Mouse (Mus musculus) liver, embryonic 13.5 days (tissue): ENCODE measurements around the gene Ecel1. TPM values are rescaled to one million over a fixed set of nuclear protein-coding genes. Genes with fewer than 3 reads are reported as not detected.

Experiments
- ATAC-seq: fragments of 200-750 bp; cut with Nextera tagmentation; 2 replicates; pipeline ENCODE4 v1.8.0; 2017; ENCODE audit warnings: low read depth, mild to moderate bottlenecking, moderate number of reproducible peaks, moderate library complexity
- DNase-seq: peaks from one replicate; pipeline ENCODE4 v3.0.0; 2022
- H3K27ac ChIP-seq: fragments of 300-500 bp; sonication (generic); 2 replicates; pipeline ENCODE4 v1.5.1; 2015; ENCODE audit warnings: moderate library complexity, mild to moderate bottlenecking, inconsistent platforms
- H3K27me3 ChIP-seq: fragments of 300-500 bp; sonication (generic); 2 replicates; pipeline ENCODE4 v1.6.1; 2015; ENCODE audit warnings: mild to moderate bottlenecking, inconsistent platforms
- H3K36me3 ChIP-seq: fragments of 300-500 bp; sonication (generic); 2 replicates; pipeline ENCODE4 v1.6.1; 2015; ENCODE audit warnings: mild to moderate bottlenecking, inconsistent platforms
- H3K4me1 ChIP-seq: fragments of 300-500 bp; sonication (generic); replicated peaks from 2 replicates; pipeline ENCODE4 v1.6.1; 2015; ENCODE audit warnings: inconsistent platforms
- H3K4me2 ChIP-seq: fragments of 300-500 bp; sonication (generic); 2 replicates; pipeline ENCODE4 v1.6.1; 2015; ENCODE audit warnings: inconsistent platforms, mild to moderate bottlenecking, moderate library complexity
- H3K4me3 ChIP-seq: fragments of 300-500 bp; sonication (generic); replicated peaks from 2 replicates; pipeline ENCODE4 v1.5.1; 2015; ENCODE audit warnings: mild to moderate bottlenecking, inconsistent platforms
- H3K9ac ChIP-seq: fragments of 300-500 bp; sonication (generic); 2 replicates; pipeline ENCODE4 v1.6.1; 2015; ENCODE audit warnings: mild to moderate bottlenecking, inconsistent platforms
- H3K9me3 ChIP-seq: fragments of 300-500 bp; sonication (generic); replicated peaks from 2 replicates; pipeline ENCODE4 v1.6.1; 2016; ENCODE audit warnings: inconsistent platforms
- WGBS: fragments of 180-500 bp; shearing (Covaris S2); methylation state at CpG from one replicate; pipeline ENCODE4 v1.1.7; 2015; ENCODE audit not compliant: insufficient replicate concordance; 5-methylcytosine and 5-hydroxymethylcytosine counted together
- polyA plus RNA-seq: library from polyadenylated mRNA; unstranded; fragments of >200 nt; fragmentation: Nextera tagmentation; extraction: Ambion mirVana; gene quantifications from 2 replicates; pipeline ENCODE4 v1.2.1, GENCODE M21; 2015

The Ecel1 gene
- polyA plus RNA-seq, 1 experiment from 2014 or later: not detected

- ATAC-seq: 0 out of 2 replicates have a peak, but pooled peaks have one; percentile 26
- H3K27me3 ChIP-seq: peaks cover 18% of the 10 kb centered on the region
- peak; percentile 28 for DNase-seq
- peaks cover 2% of the 10 kb centered on the region; the same call in 1 of the 2 replicates for H3K4me1 ChIP-seq
- H3K9me3 ChIP-seq: no peaks in the 10 kb centered on the region
- peak overlapping the region; percentile 19; the same call in 1 of the 2 replicates for H3K4me2 ChIP-seq
- no peak overlapping the region for H3K9ac ChIP-seq
- WGBS: 14% methylated on average over 30 of the region's 30 CpGs
- H3K36me3 ChIP-seq: no peaks in the 10 kb centered on the region
- H3K4me3 ChIP-seq: no peak overlapping the region
- H3K27ac ChIP-seq: no peak overlapping the region
These were observed 57.9 kb downstream of the Ecel1 start for GRCm38 (mm10) chr1:87098358-87098975.

Other genes with a start within 250 kb of the Ecel1 start
- not detected in 2 replicates for gene Alppl2, start 66.6 kb downstream of the Ecel1 start, polyA plus RNA-seq
- not detected in 2 replicates for gene Alpi, start 54.9 kb downstream of the Ecel1 start, polyA plus RNA-seq
- not detected in 2 replicates for gene Akp3, start 31.5 kb downstream of the Ecel1 start, polyA plus RNA-seq
- gene Prss56, start 26.8 kb upstream of the Ecel1 start, polyA plus RNA-seq: not detected in 2 replicates
- gene Chrnd, start 34.1 kb upstream of the Ecel1 start, polyA plus RNA-seq: 0.13 TPM in 1 of 2 replicates, not detected in the other
- gene Chrng, start 48.1 kb upstream of the Ecel1 start, polyA plus RNA-seq: 0.34 and 0.70 TPM in 2 replicates
- 101 and 109 TPM in 2 replicates for gene Eif4e2, start 57.4 kb upstream of the Ecel1 start, polyA plus RNA-seq
- gene Efhd1, start 107.8 kb upstream of the Ecel1 start, polyA plus RNA-seq: 0.07 TPM in 1 of 2 replicates, not detected in the other
- gene Gigyf2, start 170.5 kb upstream of the Ecel1 start, polyA plus RNA-seq: 18.7 and 21.2 TPM in 2 replicates
- gene Kcnj13, start 238.2 kb upstream of the Ecel1 start, polyA plus RNA-seq: 0.32 and 0.35 TPM in 2 replicates